In genomic region chr5:112931901-112932300, GRCm38 (mm10) we compare ENCODE assay signal across 26 mouse cellular contexts. TPM values are rescaled to one million over a fixed set of nuclear protein-coding genes. Genes with fewer than 3 reads are reported as not detected.
DNase-seq lines count a peak whose midpoint lies in the region; ATAC-seq and TF ChIP-seq lines count a peak whose summit lies in the region.
"Had no signal": no experiment of that assay in that cellular context is flagged by ENCODE, and none has a peak within 500 bp of the region (broad histone marks: within the 10 kb centered on the region; RNA-seq: fewer than 3 reads in every experiment).

No protein-coding gene starts in this region.

- H3K27ac ChIP-seq in forebrain, embryonic 15.5 days (replicated peaks): peak overlapping the region; percentile 50
- no peak overlapping the region for H3K27ac ChIP-seq in forebrain, embryonic 10.5 days
- H3K27ac ChIP-seq in heart, embryonic 10.5 days: peak overlapping the region; percentile 72; the same call in 1 of the 2 replicates
- H3K27ac ChIP-seq in heart, embryonic 12.5 days (ENCODE audit: poor library complexity, severe bottlenecking): no peak overlapping the region
- H3K27ac ChIP-seq in hindbrain, embryonic 13.5 days: 0 out of 2 replicates have a peak overlapping the region, but pooled peaks have one; percentile 30
- no peak overlapping the region for H3K27ac ChIP-seq in hindbrain, postnatal 0 days
- H3K27ac ChIP-seq in midbrain, embryonic 16.5 days (ENCODE audit: low read length): peak overlapping the region; percentile 53; the same call in 1 of the 2 replicates
- no peak overlapping the region for H3K27ac ChIP-seq in midbrain, embryonic 10.5 days (replicated peaks)
- H3K27ac ChIP-seq: embryonic facial prominence, embryonic 15.5 days; forebrain, embryonic 12.5 days; gastrocnemius, adult 2 months; hindbrain, embryonic 15.5 days had no signal

- no peak overlapping the region for H3K4me2 ChIP-seq in forebrain, embryonic 15.5 days (replicated peaks)
- H3K4me2 ChIP-seq in heart, embryonic 12.5 days: no peak overlapping the region
- no peak overlapping the region for H3K4me2 ChIP-seq in hindbrain, embryonic 13.5 days
- H3K4me2 ChIP-seq in hindbrain, postnatal 0 days (ENCODE audit: low read depth, low read length): no peak overlapping the region
- H3K4me2 ChIP-seq in midbrain, embryonic 16.5 days (ENCODE audit: low read length): no peak overlapping the region
- H3K4me2 ChIP-seq: embryonic facial prominence, embryonic 15.5 days; forebrain, embryonic 12.5 days; hindbrain, embryonic 15.5 days had no signal

- H3K27me3 ChIP-seq in forebrain, embryonic 15.5 days: no peaks in the 10 kb centered on the region
- H3K27me3 ChIP-seq in forebrain, embryonic 10.5 days (ENCODE audit: poor library complexity, severe bottlenecking): no peaks in the 10 kb centered on the region
- H3K27me3 ChIP-seq in heart, embryonic 10.5 days (ENCODE audit: insufficient read depth, poor library complexity, severe bottlenecking): no peaks in the 10 kb centered on the region
- H3K27me3 ChIP-seq in heart, embryonic 12.5 days (replicated peaks): no peaks in the 10 kb centered on the region
- 0 out of 2 replicates have a peak, but pooled peaks cover under 1% of the 10 kb centered on the region for H3K27me3 ChIP-seq in hindbrain, embryonic 13.5 days
- no peaks in the 10 kb centered on the region for H3K27me3 ChIP-seq in hindbrain, postnatal 0 days (ENCODE audit: insufficient read depth, low read length)
- no peaks in the 10 kb centered on the region for H3K27me3 ChIP-seq in midbrain, embryonic 16.5 days (ENCODE audit: control insufficient read depth, insufficient read depth, low read depth, low read length)
- H3K27me3 ChIP-seq in midbrain, embryonic 10.5 days (ENCODE audit: low read depth, poor library complexity, severe bottlenecking): no peaks in the 10 kb centered on the region
- H3K27me3 ChIP-seq: embryonic facial prominence, embryonic 15.5 days; forebrain, embryonic 12.5 days; hindbrain, embryonic 15.5 days had no signal

- 77% methylated on average over 5 of the region's 5 CpGs for WGBS in forebrain, embryonic 15.5 days
- WGBS in forebrain, embryonic 10.5 days: 84% methylated on average over 5 of the region's 5 CpGs
- 79% methylated on average over 5 of the region's 5 CpGs for WGBS in heart, embryonic 10.5 days
- 83% methylated on average over 5 of the region's 5 CpGs for WGBS in heart, embryonic 12.5 days
- WGBS in hindbrain, embryonic 13.5 days: 77% methylated on average over 5 of the region's 5 CpGs
- 75% methylated on average over 5 of the region's 5 CpGs for WGBS in hindbrain, postnatal 0 days
- 80% methylated on average over 5 of the region's 5 CpGs for WGBS in midbrain, embryonic 16.5 days
- WGBS in midbrain, embryonic 10.5 days: 80% methylated on average over 5 of the region's 5 CpGs

- no peak overlapping the region for H3K9ac ChIP-seq in forebrain, embryonic 15.5 days (replicated peaks)
- no peak overlapping the region for H3K9ac ChIP-seq in heart, embryonic 12.5 days
- H3K9ac ChIP-seq in hindbrain, embryonic 13.5 days: no peak overlapping the region
- H3K9ac ChIP-seq in hindbrain, postnatal 0 days (replicated peaks; ENCODE audit: low read length): no peak overlapping the region
- no peak overlapping the region for H3K9ac ChIP-seq in midbrain, embryonic 16.5 days (ENCODE audit: low read depth, low read length)
- H3K9ac ChIP-seq: embryonic facial prominence, embryonic 15.5 days; forebrain, embryonic 12.5 days; hindbrain, embryonic 15.5 days had no signal

- no peak overlapping the region for H3K4me3 ChIP-seq in forebrain, embryonic 15.5 days
- no peak overlapping the region for H3K4me3 ChIP-seq in forebrain, embryonic 10.5 days
- H3K4me3 ChIP-seq in heart, embryonic 10.5 days: no peak overlapping the region
- no peak overlapping the region for H3K4me3 ChIP-seq in heart, embryonic 12.5 days
- H3K4me3 ChIP-seq in hindbrain, embryonic 13.5 days: no peak overlapping the region
- no peak overlapping the region for H3K4me3 ChIP-seq in hindbrain, postnatal 0 days (ENCODE audit: low read length)
- no peak overlapping the region for H3K4me3 ChIP-seq in midbrain, embryonic 16.5 days (ENCODE audit: low read depth, low read length)
- H3K4me3 ChIP-seq in midbrain, embryonic 10.5 days: no peak overlapping the region
- H3K4me3 ChIP-seq: embryonic facial prominence, embryonic 15.5 days; erythroblast, embryonic 14.5 days; forebrain, embryonic 12.5 days; gastrocnemius, adult 2 months; hindbrain, embryonic 15.5 days had no signal

- peaks cover 11% of the 10 kb centered on the region for H3K4me1 ChIP-seq in forebrain, embryonic 15.5 days
- H3K4me1 ChIP-seq in forebrain, embryonic 10.5 days: peaks cover 19% of the 10 kb centered on the region
- H3K4me1 ChIP-seq in heart, embryonic 10.5 days: peaks cover 55% of the 10 kb centered on the region
- H3K4me1 ChIP-seq in heart, embryonic 12.5 days (replicated peaks): peaks cover 62% of the 10 kb centered on the region
- H3K4me1 ChIP-seq in hindbrain, embryonic 13.5 days (replicated peaks): peaks cover 27% of the 10 kb centered on the region
- H3K4me1 ChIP-seq in hindbrain, postnatal 0 days (ENCODE audit: insufficient read depth, low read length): no peaks in the 10 kb centered on the region; the same call in 1 of the 2 replicates
- peaks cover 6% of the 10 kb centered on the region for H3K4me1 ChIP-seq in midbrain, embryonic 16.5 days (ENCODE audit: control insufficient read depth, insufficient read depth, low read length)
- H3K4me1 ChIP-seq in midbrain, embryonic 10.5 days: peaks cover 24% of the 10 kb centered on the region

- no peak for ATAC-seq in forebrain, embryonic 15.5 days (replicated peaks)
- ATAC-seq in heart, embryonic 12.5 days (ENCODE audit: insufficient number of reproducible peaks, low FRiP score): no peak
- ATAC-seq in hindbrain, embryonic 13.5 days (ENCODE audit: low FRiP score): no peak
- ATAC-seq in hindbrain, postnatal 0 days: no peak
- ATAC-seq in midbrain, embryonic 16.5 days: no peak
- ATAC-seq: CD4-positive, CD25-positive, alpha-beta regulatory T cell, adult 4 months; inflammation-experienced regulatory T-cells, adult 6 months; intestine, postnatal 0 days had no signal

- no peaks in the 10 kb centered on the region for H3K36me3 ChIP-seq in forebrain, embryonic 15.5 days
- H3K36me3 ChIP-seq in forebrain, embryonic 10.5 days (replicated peaks): no peaks in the 10 kb centered on the region
- H3K36me3 ChIP-seq in heart, embryonic 10.5 days: peaks cover 6% of the 10 kb centered on the region
- peaks cover 21% of the 10 kb centered on the region for H3K36me3 ChIP-seq in heart, embryonic 12.5 days
- peaks cover 13% of the 10 kb centered on the region; the same call in 1 of the 2 replicates for H3K36me3 ChIP-seq in hindbrain, embryonic 13.5 days
- 0 out of 2 replicates have a peak, but pooled peaks cover 8% of the 10 kb centered on the region for H3K36me3 ChIP-seq in hindbrain, postnatal 0 days (ENCODE audit: insufficient read depth, low read length)
- H3K36me3 ChIP-seq in midbrain, embryonic 16.5 days (ENCODE audit: control insufficient read depth, insufficient read depth, low read length): 0 out of 2 replicates have a peak, but pooled peaks cover 2% of the 10 kb centered on the region
- H3K36me3 ChIP-seq in midbrain, embryonic 10.5 days: no peaks in the 10 kb centered on the region
- H3K36me3 ChIP-seq: embryonic facial prominence, embryonic 15.5 days; forebrain, embryonic 12.5 days; G1E had no signal

- no peaks in the 10 kb centered on the region for H3K9me3 ChIP-seq in forebrain, embryonic 15.5 days
- H3K9me3 ChIP-seq in forebrain, embryonic 10.5 days: no peaks in the 10 kb centered on the region
- H3K9me3 ChIP-seq in heart, embryonic 10.5 days: no peaks in the 10 kb centered on the region
- H3K9me3 ChIP-seq in heart, embryonic 12.5 days (replicated peaks): no peaks in the 10 kb centered on the region
- H3K9me3 ChIP-seq in hindbrain, embryonic 13.5 days: no peaks in the 10 kb centered on the region
- H3K9me3 ChIP-seq in hindbrain, postnatal 0 days (ENCODE audit: low read length): no peaks in the 10 kb centered on the region
- no peaks in the 10 kb centered on the region for H3K9me3 ChIP-seq in midbrain, embryonic 16.5 days (replicated peaks; ENCODE audit: control insufficient read depth, low read length, poor library complexity, severe bottlenecking)
- no peaks in the 10 kb centered on the region for H3K9me3 ChIP-seq in midbrain, embryonic 10.5 days (replicated peaks)
- H3K9me3 ChIP-seq: embryonic facial prominence, embryonic 15.5 days; forebrain, embryonic 12.5 days; hindbrain, embryonic 15.5 days had no signal

- no peak for TF ChIP-seq CTCF in hindbrain, postnatal 0 days (IDR thresholded peaks at IDR 0.05; ENCODE audit: low read depth)

- DNase-seq in forebrain, embryonic 10.5 days (ENCODE audit: extremely low spot score, low spot score): no peak
- no peak for DNase-seq in heart, embryonic 10.5 days (ENCODE audit: low spot score)
- DNase-seq in hindbrain, postnatal 0 days (ENCODE audit: low spot score): no peak
- DNase-seq in midbrain, embryonic 10.5 days (ENCODE audit: low spot score): no peak
- DNase-seq: adrenal gland, adult 8-10 months; adrenal gland, postnatal 36 days; B cell, adult 2 months; cerebellum, adult 11 months; cerebellum, adult 8-10 months; cerebellum, postnatal 14 days; embryo, embryonic 11 days; gastrocnemius, adult 2 months; gastrocnemius, postnatal 25 days; heart, postnatal 4 days had no signal

RNA-seq across cellular contexts. Expression of gene Myo18b, which starts 35.7 kb away (rescaled TPM):
- polyA plus RNA-seq in forebrain, embryonic 15.5 days (2015; fragmentation: Nextera tagmentation; extraction: Ambion mirVana): 0.82 and 1.2 TPM in 2 replicates
- polyA plus RNA-seq in forebrain, embryonic 10.5 days (2016; fragmentation: Nextera tagmentation; extraction: Ambion mirVana): 0.10 and 0.27 TPM in 2 replicates
- polyA plus RNA-seq in heart, embryonic 10.5 days (2016; fragmentation: Nextera tagmentation; extraction: Ambion mirVana): 17.0 and 28.0 TPM in 2 replicates
- polyA plus RNA-seq in heart, embryonic 12.5 days (2016; fragmentation: Nextera tagmentation; extraction: Ambion mirVana): 34.7 and 39.8 TPM in 2 replicates
- polyA plus RNA-seq in hindbrain, embryonic 13.5 days (2015; fragmentation: Nextera tagmentation; extraction: Ambion mirVana): 1.1 and 1.6 TPM in 2 replicates
- total RNA-seq in hindbrain, postnatal 0 days (2014; rRNA removed): 1.9 and 2.3 TPM in 2 replicates
- 0.75 and 1.1 TPM in 2 replicates for polyA plus RNA-seq in hindbrain, postnatal 0 days (2015; fragmentation: Nextera tagmentation; extraction: Ambion mirVana)
- 2.0 TPM in 2 replicates for polyA plus RNA-seq in midbrain, embryonic 16.5 days (2015; fragmentation: Nextera tagmentation; extraction: Ambion mirVana)
- 0.63 and 1.2 TPM in 2 replicates for polyA plus RNA-seq in midbrain, embryonic 10.5 days (2016; fragmentation: Nextera tagmentation; extraction: Ambion mirVana)
- polyA plus RNA-seq: CD4-positive, CD25-positive, alpha-beta regulatory T cell, adult 4 months; erythroblast, embryonic 14.5 days; G1E; inflammation-experienced regulatory T-cells, adult 6 months had no signal

Comparison
In these comparisons a context has a peak if more than half of its experiments do, and no peak if none do; other contexts are left out.
1. H3K27ac ChIP-seq: peak in forebrain, embryonic 15.5 days (single experiment), heart, embryonic 10.5 days (single experiment), hindbrain, embryonic 13.5 days (single experiment) and midbrain, embryonic 16.5 days (single experiment); none in forebrain, embryonic 10.5 days (single experiment), heart, embryonic 12.5 days (single experiment), hindbrain, postnatal 0 days (single experiment) and midbrain, embryonic 10.5 days (single experiment).